Mouse (Mus musculus): ENCODE measurements around the gene Creld1. TPM values are rescaled to one million over a fixed set of nuclear protein-coding genes. Genes with fewer than 3 reads are reported as not detected.

The Creld1 gene
- polyA plus RNA-seq, 1 experiment from 2014 or later = 14.1 TPM

DNA sequence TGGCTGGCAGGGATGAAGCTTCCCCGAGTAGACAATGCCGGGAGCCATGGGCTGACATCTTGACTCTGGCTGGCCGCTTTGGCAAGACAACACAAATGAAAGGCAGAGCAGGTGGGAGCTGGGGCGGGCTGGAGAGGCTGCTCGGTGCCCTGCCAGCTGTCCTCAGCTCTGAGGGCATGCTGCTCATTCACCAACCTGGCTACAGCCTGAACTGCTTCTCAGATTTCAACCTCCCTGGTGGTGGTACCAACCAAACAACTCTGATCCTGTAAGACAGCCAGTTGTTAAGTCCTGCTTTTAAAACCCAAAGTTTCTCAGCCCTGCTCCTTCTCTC lies 25.8 kb downstream of the Creld1 start:
- H3K36me3 ChIP-seq = peaks cover 8% of the 10 kb centered on the region
- no peak overlapping the region for H3K4me3 ChIP-seq (replicated peaks)
- 0 out of 2 replicates have a peak, but pooled peaks cover 3% of the 10 kb centered on the region for H3K4me1 ChIP-seq (replicated peaks)
- WGBS = 49% methylated on average over 5 of the region's 5 CpGs
- no peak for ATAC-seq (ENCODE audit: insufficient number of reproducible peaks, insufficient read depth, low FRiP score, low TSS enrichment, low read depth)
- no peaks in the 10 kb centered on the region for H3K9me3 ChIP-seq
- H3K4me2 ChIP-seq = no peak overlapping the region
- H3K9ac ChIP-seq (replicated peaks) = no peak overlapping the region
- 0 out of 2 replicates have a peak, but pooled peaks cover 5% of the 10 kb centered on the region for H3K27me3 ChIP-seq
- H3K27ac ChIP-seq = no peak overlapping the region

DNA sequence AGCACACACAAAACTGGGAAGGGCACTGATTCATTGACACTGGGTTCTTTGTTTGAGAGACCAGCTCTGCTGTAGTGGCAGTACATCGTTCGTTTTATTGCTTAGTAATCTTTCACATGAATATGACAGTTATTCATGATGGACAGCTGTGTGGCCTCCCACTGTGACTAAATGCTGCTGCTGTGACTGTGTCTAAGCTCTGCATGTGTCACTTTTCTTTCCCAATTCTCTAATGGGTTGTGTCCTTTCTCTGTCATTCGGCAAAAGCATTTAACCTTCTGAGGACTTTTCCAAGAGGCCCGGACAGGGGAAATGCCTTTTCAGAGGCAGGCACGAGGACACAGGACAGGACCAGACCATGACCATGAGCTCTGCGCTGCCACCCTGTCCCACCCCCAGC lies 30.8 kb downstream of the Creld1 start:
- H3K4me2 ChIP-seq = no peak overlapping the region
- no peaks in the 10 kb centered on the region for H3K9me3 ChIP-seq
- WGBS = 92% methylated on average over 6 of the region's 6 CpGs
- no peak for ATAC-seq (ENCODE audit: insufficient number of reproducible peaks, insufficient read depth, low FRiP score, low TSS enrichment, low read depth)
- H3K4me1 ChIP-seq (replicated peaks) = 0 out of 2 replicates have a peak, but pooled peaks cover under 1% of the 10 kb centered on the region
- H3K27ac ChIP-seq = no peak overlapping the region
- no peaks in the 10 kb centered on the region for H3K27me3 ChIP-seq
- H3K4me3 ChIP-seq (replicated peaks) = no peak overlapping the region
- H3K9ac ChIP-seq (replicated peaks) = no peak overlapping the region
- H3K36me3 ChIP-seq = peaks cover 59% of the 10 kb centered on the region

DNA sequence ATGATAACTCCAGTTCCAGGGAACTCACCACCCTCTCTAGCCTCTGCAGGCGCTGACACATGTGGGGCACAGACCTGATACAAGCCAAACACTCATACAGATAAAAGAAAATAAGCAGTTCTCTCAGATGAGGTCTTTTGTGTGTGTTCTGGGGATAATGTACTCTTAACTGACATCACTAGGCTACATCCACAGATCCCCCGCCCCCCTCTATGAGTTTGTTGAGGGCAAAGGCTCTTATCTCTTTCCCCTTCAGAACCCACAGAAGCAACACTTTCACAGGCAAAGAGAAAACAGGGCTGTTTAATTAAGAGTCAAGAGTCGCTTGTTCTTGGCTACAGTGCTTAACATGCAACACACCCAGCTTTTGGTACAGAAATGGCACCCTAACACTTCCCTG lies 31.5 kb downstream of the Creld1 start:
- H3K27ac ChIP-seq = no peak overlapping the region
- WGBS = 96% methylated on average over 3 of the region's 3 CpGs

DNA sequence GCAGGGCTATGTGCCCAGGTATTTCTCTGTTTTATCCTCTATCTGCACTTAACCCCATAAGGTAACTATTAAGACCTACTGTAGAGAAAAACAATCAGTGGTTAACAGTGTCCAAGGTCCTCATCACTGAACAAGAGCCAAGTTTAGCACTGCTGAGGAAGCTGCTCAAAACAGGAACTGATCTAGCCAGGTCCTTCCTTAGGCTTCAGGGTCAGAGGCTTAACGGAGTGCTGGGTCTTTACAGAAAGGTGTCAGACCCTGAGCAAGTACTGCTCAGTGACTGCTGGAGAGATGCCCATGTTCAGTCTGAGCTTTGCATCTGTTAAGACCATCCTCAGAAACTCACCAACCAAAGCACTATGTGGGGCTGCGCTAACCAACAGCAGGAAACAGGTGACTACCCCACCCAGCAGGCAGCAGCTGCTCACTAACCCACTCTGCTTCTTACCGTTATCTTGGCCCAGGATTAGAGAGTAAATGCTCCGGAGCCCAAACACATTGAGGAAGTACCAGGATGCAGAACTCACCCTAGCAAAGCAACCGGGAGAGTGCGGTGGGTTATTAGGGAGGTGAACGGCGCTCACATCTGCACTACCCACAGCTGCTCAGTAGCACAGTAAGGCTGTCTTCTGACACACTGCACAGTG lies 34.5 kb downstream of the Creld1 start:
- peaks cover 95% of the 10 kb centered on the region for H3K36me3 ChIP-seq
- H3K4me3 ChIP-seq (replicated peaks) = no peak overlapping the region
- H3K4me1 ChIP-seq (replicated peaks) = no peaks in the 10 kb centered on the region
- H3K9me3 ChIP-seq = no peaks in the 10 kb centered on the region
- no peaks in the 10 kb centered on the region for H3K27me3 ChIP-seq
- 95% methylated on average over 8 of the region's 8 CpGs for WGBS
- no peak overlapping the region for H3K4me2 ChIP-seq
- no peak for ATAC-seq (ENCODE audit: insufficient number of reproducible peaks, insufficient read depth, low FRiP score, low TSS enrichment, low read depth)
- no peak overlapping the region for H3K9ac ChIP-seq (replicated peaks)
- no peak overlapping the region for H3K27ac ChIP-seq

More for the DNA sequence above, 31.5 kb downstream of the Creld1 start:
- H3K36me3 ChIP-seq = peaks cover 65% of the 10 kb centered on the region
- H3K4me2 ChIP-seq = no peak overlapping the region
- no peaks in the 10 kb centered on the region for H3K9me3 ChIP-seq
- no peak overlapping the region for H3K4me3 ChIP-seq (replicated peaks)
- no peak overlapping the region for H3K9ac ChIP-seq (replicated peaks)
- no peak for ATAC-seq (ENCODE audit: insufficient number of reproducible peaks, insufficient read depth, low FRiP score, low TSS enrichment, low read depth)
- H3K27me3 ChIP-seq = no peaks in the 10 kb centered on the region
- H3K4me1 ChIP-seq (replicated peaks) = no peaks in the 10 kb centered on the region

DNA sequence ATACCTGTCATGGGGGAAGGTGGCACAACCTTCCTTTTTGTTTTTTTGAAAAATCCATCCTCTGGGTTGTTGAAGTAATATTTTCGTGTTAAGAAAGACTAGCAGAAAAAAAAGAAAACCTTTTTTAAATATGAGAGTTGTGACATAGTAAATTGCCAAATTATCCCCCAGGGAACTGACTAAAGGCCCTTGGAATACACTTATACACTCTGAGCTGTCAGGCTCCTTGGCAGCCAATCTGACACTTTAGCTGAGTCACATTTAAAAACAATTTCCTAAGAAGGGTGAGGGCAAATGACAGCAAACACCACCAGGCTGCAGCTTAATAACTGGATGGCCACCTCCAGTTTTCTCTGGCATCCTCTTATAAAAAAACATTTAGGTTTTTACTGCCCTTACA lies 39.2 kb downstream of the Creld1 start:
- Histone ChIP-seq H3K9me3 (no peaks in the 10 kb centered on the region), H3K4me3 (replicated peaks) (no peak overlapping the region), H3K27ac (no peak overlapping the region), H3K9ac (replicated peaks) (no peak overlapping the region), H3K36me3 (peaks cover 69% of the 10 kb centered on the region), H3K4me2 (no peak overlapping the region), H3K27me3 (no peaks in the 10 kb centered on the region), H3K4me1 (replicated peaks) (no peaks in the 10 kb centered on the region)
- no peak for ATAC-seq (ENCODE audit: insufficient number of reproducible peaks, insufficient read depth, low FRiP score, low TSS enrichment, low read depth)
- WGBS = 86% methylated on average over 1 of the region's 1 CpGs

DNA sequence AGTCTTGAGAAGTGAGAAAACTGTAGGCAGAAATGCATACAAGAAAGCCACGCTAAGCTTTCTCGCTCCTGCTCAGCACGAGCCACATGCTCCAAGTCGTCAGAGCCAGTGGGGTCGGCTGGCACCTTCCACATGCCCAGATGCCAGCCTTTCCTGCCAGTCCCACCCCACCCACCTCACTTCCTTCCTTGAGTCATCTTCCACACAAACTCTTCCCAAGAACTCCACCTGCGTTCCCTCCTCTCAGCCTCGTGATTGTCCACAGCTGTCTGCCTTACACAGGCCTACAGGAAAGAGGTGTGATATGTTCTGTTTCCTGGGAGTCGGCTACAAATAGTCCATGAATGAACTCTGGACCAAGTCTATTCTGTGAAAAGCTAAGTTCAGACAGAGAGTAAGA lies 40.3 kb downstream of the Creld1 start:
- ATAC-seq (ENCODE audit: insufficient number of reproducible peaks, insufficient read depth, low FRiP score, low TSS enrichment, low read depth) = no peak
- H3K27me3 ChIP-seq = no peaks in the 10 kb centered on the region
- H3K27ac ChIP-seq = no peak overlapping the region
- H3K4me3 ChIP-seq (replicated peaks) = no peak overlapping the region
- H3K36me3 ChIP-seq = peaks cover 66% of the 10 kb centered on the region
- no peaks in the 10 kb centered on the region for H3K9me3 ChIP-seq
- 89% methylated on average over 8 of the region's 8 CpGs for WGBS
- H3K9ac ChIP-seq (replicated peaks) = no peak overlapping the region
- no peaks in the 10 kb centered on the region for H3K4me1 ChIP-seq (replicated peaks)
- H3K4me2 ChIP-seq = no peak overlapping the region

DNA sequence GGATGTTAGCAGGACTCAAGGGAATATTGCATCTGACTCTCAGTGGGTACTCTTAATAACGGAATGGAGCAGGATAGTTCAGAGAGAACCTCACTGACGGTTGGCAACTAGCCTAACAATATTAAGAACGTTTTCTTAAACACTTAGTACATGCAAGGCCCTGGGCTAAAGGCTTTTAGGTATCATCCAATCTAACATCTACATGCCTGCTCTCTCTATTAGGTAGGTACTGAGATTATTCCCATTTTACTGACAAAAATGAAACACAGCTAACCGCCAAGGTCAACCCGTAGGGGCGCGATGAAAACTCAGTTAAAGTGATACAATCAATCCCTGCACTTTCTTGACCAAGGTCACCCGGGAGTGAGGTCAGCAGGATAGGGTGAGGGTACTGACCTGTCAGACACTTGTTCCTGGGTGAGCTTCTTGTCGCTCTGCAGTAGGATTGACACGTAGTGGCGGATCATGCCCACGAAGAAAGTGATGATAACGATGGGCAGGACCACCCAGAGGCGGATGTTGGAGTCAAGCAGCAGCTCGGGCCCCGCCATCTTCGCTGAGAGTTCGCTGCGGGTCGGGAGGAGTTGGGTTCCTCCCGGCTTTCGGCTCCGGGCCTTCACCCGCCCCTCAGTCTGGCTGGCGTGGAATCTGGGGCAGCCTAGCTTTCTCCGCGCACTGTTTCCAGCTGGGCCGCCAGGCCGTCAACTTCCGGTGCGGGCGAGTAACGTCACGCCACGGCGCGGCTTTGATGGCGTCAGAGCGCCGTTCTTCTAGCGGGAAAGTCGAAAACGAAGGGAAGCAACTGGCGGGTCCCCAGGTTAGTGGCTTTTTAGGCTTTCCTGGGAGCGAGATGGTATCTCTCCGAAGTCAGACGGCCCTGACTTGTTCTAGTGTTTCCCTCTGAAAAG lies 48.1 kb downstream of the Creld1 start, which contains the start of the genes Emc3 and Fancd2:
Gene Emc3, minus strand, starts transcription at position 721 of the 908 bp plus-strand sequence.
Gene Fancd2, plus strand, starts transcription at position 751 of the 908 bp plus-strand sequence.
- 1% methylated on average over 47 of the region's 47 CpGs for WGBS
- peak within 1 kb of the TSS; percentile 79 for H3K9ac ChIP-seq (replicated peaks)

DNA sequence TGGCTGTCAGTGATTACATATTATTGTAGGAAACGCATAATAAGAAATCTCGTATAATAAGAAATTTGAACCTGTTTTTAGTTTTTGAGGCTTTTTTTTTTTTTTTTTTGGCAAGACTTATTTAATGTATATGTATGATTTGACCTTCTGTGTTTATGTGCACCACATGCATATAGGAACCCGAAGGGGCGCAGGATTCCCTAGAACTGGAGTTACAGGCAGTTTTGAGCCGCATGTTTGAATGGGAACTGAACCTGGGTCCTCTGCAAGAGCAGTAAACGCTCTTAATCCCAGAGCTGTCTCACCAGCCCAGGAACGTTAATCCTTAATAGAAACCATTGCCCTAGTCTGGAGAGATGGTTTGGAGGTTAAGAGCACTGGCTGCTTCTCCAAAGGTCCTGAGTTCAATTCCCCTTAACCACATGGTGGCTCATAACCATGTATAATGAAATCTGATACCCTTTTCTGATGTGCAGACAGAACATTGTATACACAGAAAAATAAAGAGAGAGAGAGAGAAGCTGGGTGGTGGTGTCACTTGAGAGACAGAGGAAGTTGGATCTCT lies 48.8 kb downstream of the Creld1 start:
- Histone ChIP-seq H3K9ac (replicated peaks) (peak overlapping the region; percentile 79), H3K4me2 (peak overlapping the region; percentile 76), H3K4me3 (replicated peaks) (peak overlapping the region; percentile 88), H3K9me3 (no peaks in the 10 kb centered on the region), H3K4me1 (replicated peaks) (peaks cover 13% of the 10 kb centered on the region), H3K27ac (0 out of 2 replicates have a peak overlapping the region, but pooled peaks have one; percentile 64), H3K27me3 (no peaks in the 10 kb centered on the region), H3K36me3 (peaks cover 21% of the 10 kb centered on the region)
- ATAC-seq (ENCODE audit: insufficient number of reproducible peaks, insufficient read depth, low FRiP score, low TSS enrichment, low read depth) = no peak
- WGBS = 11% methylated on average over 7 of the region's 7 CpGs

More for the DNA sequence above, 48.1 kb downstream of the Creld1 start, which contains the start of the genes Emc3 and Fancd2:
- Histone ChIP-seq H3K27me3 (no peaks in the 10 kb centered on the region), H3K9me3 (no peaks in the 10 kb centered on the region), H3K4me2 (peak within 1 kb of the TSS; percentile 76), H3K4me3 (replicated peaks) (peak within 1 kb of the TSS; percentile 88), H3K4me1 (replicated peaks) (peaks cover 13% of the 10 kb centered on the region), H3K36me3 (peaks cover 17% of the 10 kb centered on the region; the same call in 1 of the 2 replicates), H3K27ac (0 out of 2 replicates have a peak within 1 kb of the TSS, but pooled peaks have one; percentile 64)
- ATAC-seq (ENCODE audit: insufficient number of reproducible peaks, insufficient read depth, low FRiP score, low TSS enrichment, low read depth) = peak; percentile 85

DNA sequence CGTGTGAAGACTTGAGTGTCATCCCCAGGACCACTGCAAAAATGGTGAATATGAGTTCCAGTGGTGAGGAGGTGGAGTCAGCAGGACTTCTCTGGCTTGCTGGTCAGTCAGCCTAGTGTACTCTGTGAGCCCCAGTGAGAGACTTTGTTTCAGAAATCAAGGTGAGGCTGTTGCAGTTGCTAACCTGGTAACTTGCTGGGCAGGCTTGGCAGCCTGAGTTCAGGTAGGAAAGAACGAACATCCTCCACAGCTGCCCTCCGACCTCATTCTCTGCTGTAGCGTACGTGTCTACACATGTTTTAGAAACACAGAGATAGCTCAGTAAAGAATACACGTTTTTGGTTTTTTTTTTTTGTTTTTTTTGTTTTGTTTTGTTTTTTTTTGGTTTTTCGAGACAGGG lies 51.8 kb downstream of the Creld1 start:
- Histone ChIP-seq H3K27ac (no peak overlapping the region), H3K9me3 (no peaks in the 10 kb centered on the region), H3K9ac (replicated peaks) (no peak overlapping the region), H3K36me3 (peaks cover 13% of the 10 kb centered on the region), H3K4me3 (replicated peaks) (no peak overlapping the region), H3K4me2 (no peak overlapping the region), H3K27me3 (no peaks in the 10 kb centered on the region), H3K4me1 (replicated peaks) (peaks cover 13% of the 10 kb centered on the region)
- 87% methylated on average over 7 of the region's 7 CpGs for WGBS
- no peak for ATAC-seq (ENCODE audit: insufficient number of reproducible peaks, insufficient read depth, low FRiP score, low TSS enrichment, low read depth)

DNA sequence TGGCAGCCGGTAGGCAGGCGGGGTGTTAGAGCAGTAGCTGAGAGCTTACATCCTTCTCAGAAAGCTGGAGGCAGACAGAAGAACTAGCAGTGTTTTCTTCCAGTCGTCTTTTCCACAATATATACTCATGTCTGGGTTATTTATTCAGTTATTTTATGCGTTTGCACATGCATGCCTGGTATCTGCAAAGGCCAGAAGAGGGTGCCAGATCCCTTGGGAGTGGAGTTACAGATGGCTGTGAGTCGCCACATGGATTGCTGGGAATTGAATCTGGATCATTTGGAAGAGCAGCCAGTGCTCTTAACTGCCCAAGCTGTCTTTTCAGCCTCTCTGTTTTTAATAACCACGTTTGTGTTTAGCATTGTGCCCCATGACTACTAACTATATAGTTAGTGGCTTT lies 58.5 kb downstream of the Creld1 start:
- 88% methylated on average over 6 of the region's 6 CpGs for WGBS
- Histone ChIP-seq H3K27ac (no peak overlapping the region), H3K36me3 (peaks cover 29% of the 10 kb centered on the region), H3K4me3 (replicated peaks) (no peak overlapping the region), H3K27me3 (no peaks in the 10 kb centered on the region), H3K9me3 (no peaks in the 10 kb centered on the region), H3K9ac (replicated peaks) (no peak overlapping the region), H3K4me2 (no peak overlapping the region), H3K4me1 (replicated peaks) (no peaks in the 10 kb centered on the region)
- ATAC-seq (ENCODE audit: insufficient number of reproducible peaks, insufficient read depth, low FRiP score, low TSS enrichment, low read depth) = no peak
